Comparison of ENCODE assay signal across 12 mouse cellular contexts in the genomic region with DNA sequence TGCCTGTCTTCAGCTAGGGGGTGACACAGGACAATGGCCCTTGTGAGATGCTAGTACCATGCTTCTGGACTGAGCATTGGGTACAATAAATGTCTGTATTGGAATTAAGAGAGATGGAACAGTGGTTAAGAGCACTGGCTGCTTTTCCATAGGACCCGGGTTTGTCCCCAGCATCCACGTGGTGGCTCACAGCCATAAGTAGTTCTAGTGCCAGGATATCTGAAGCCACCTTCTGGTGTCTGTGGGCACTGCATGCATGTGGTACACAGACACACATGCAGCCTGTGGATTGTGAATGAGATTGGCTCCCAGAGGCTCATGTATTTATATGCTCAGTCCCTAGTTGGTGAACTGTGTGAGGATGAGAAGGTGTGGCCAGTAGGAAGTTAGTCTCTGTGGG. TPM values are rescaled to one million over a fixed set of nuclear protein-coding genes. Genes with fewer than 3 reads are reported as not detected.
DNase-seq lines count a peak whose midpoint lies in the region; ATAC-seq and TF ChIP-seq lines count a peak whose summit lies in the region.
"Had no signal": no experiment of that assay in that cellular context is flagged by ENCODE, and none has a peak within 500 bp of the region (broad histone marks: within the 10 kb centered on the region; RNA-seq: fewer than 3 reads in every experiment).

No protein-coding gene starts in this region.

- no peaks in the 10 kb centered on the region for H3K9me3 ChIP-seq in forebrain, embryonic 14.5 days (replicated peaks; ENCODE audit: control insufficient read depth, low read length)
- H3K9me3 ChIP-seq in forebrain, embryonic 11.5 days (ENCODE audit: control insufficient read depth, low read length): no peaks in the 10 kb centered on the region
- H3K9me3 ChIP-seq in lung, embryonic 14.5 days (ENCODE audit: low read depth, low read length): no peaks in the 10 kb centered on the region
- H3K9me3 ChIP-seq in hindbrain, embryonic 10.5 days: no peaks in the 10 kb centered on the region
- H3K9me3 ChIP-seq: forebrain, embryonic 10.5 days; lung, embryonic 15.5 days; stomach, embryonic 15.5 days had no signal

- no peak overlapping the region for H3K9ac ChIP-seq in forebrain, embryonic 14.5 days (ENCODE audit: low read length)
- H3K9ac ChIP-seq in forebrain, embryonic 11.5 days (ENCODE audit: low read length): no peak overlapping the region
- H3K9ac ChIP-seq in lung, embryonic 14.5 days: no peak overlapping the region
- H3K9ac ChIP-seq: lung, embryonic 15.5 days; stomach, embryonic 15.5 days had no signal

- H3K4me3 ChIP-seq in forebrain, embryonic 14.5 days (ENCODE audit: low read depth, low read length): no peak overlapping the region
- no peak overlapping the region for H3K4me3 ChIP-seq in forebrain, embryonic 11.5 days (ENCODE audit: low read depth, low read length)
- H3K4me3 ChIP-seq in lung, embryonic 14.5 days (ENCODE audit: low read depth, low read length): no peak overlapping the region
- no peak overlapping the region for H3K4me3 ChIP-seq in small intestine, adult 2 months (ENCODE audit: low read depth, low read length)
- no peak overlapping the region for H3K4me3 ChIP-seq in hindbrain, embryonic 10.5 days
- H3K4me3 ChIP-seq: forebrain, embryonic 10.5 days; lung, embryonic 15.5 days; stomach, embryonic 15.5 days had no signal

- DNase-seq in forebrain, embryonic 14.5 days (ENCODE audit: low spot score): peak; percentile 4
- no peak for DNase-seq in forebrain, embryonic 11.5 days (ENCODE audit: low spot score)
- peak; percentile 53 for DNase-seq in lung, embryonic 14.5 days
- DNase-seq in lung, adult 18-20 months: no peak
- peak; percentile 75 for DNase-seq in ZHBTc4 (ENCODE audit: low read depth, low spot score)
- DNase-seq in hindbrain, embryonic 10.5 days (ENCODE audit: low spot score): no peak
- DNase-seq: heart, postnatal 10 days had no signal

- no peak for TF ChIP-seq POLR2A in small intestine, adult 2 months (IDR thresholded peaks at IDR 0.05; ENCODE audit: low read depth, low read length)

- H3K4me2 ChIP-seq in forebrain, embryonic 14.5 days (ENCODE audit: low read length): no peak overlapping the region
- H3K4me2 ChIP-seq in forebrain, embryonic 11.5 days (ENCODE audit: low read depth, low read length, severe bottlenecking): no peak overlapping the region
- H3K4me2 ChIP-seq in lung, embryonic 14.5 days: no peak overlapping the region
- H3K4me2 ChIP-seq: lung, embryonic 15.5 days; stomach, embryonic 15.5 days had no signal

- TF ChIP-seq CTCF in lung, embryonic 14.5 days (IDR thresholded peaks at IDR 0.05; ENCODE audit: low read depth): peak; percentile 49
- peak; percentile 31; the same call in 1 of the 2 replicates for TF ChIP-seq CTCF in small intestine, adult 2 months (IDR thresholded peaks at IDR 0.05; ENCODE audit: extremely low read depth, insufficient read length, insufficient replicate concordance, low read depth, low read length)

- no peak overlapping the region for H3K27ac ChIP-seq in forebrain, embryonic 14.5 days (ENCODE audit: low read depth, low read length)
- no peak overlapping the region for H3K27ac ChIP-seq in forebrain, embryonic 11.5 days (ENCODE audit: low read depth, low read length)
- no peak overlapping the region for H3K27ac ChIP-seq in lung, embryonic 14.5 days (ENCODE audit: low read depth)
- H3K27ac ChIP-seq in small intestine, adult 2 months (ENCODE audit: insufficient read depth, low read depth, low read length): no peak overlapping the region
- no peak overlapping the region for H3K27ac ChIP-seq in hindbrain, embryonic 10.5 days
- H3K27ac ChIP-seq: forebrain, embryonic 10.5 days; lung, embryonic 15.5 days; stomach, embryonic 15.5 days had no signal

- ATAC-seq in forebrain, embryonic 14.5 days: no peak
- no peak for ATAC-seq in forebrain, embryonic 11.5 days (replicated peaks; ENCODE audit: low FRiP score)
- ATAC-seq in lung, embryonic 14.5 days (ENCODE audit: insufficient read depth): no peak
- no peak for ATAC-seq in inflammation-experienced regulatory T-cells, adult 6 months

- no peaks in the 10 kb centered on the region for H3K4me1 ChIP-seq in forebrain, embryonic 14.5 days (ENCODE audit: control insufficient read depth, insufficient read depth, low read length)
- H3K4me1 ChIP-seq in forebrain, embryonic 11.5 days (replicated peaks; ENCODE audit: control insufficient read depth, insufficient read depth, low read length): no peaks in the 10 kb centered on the region
- no peaks in the 10 kb centered on the region for H3K4me1 ChIP-seq in lung, embryonic 14.5 days (ENCODE audit: insufficient read depth)
- no peaks in the 10 kb centered on the region for H3K4me1 ChIP-seq in small intestine, adult 2 months (ENCODE audit: control insufficient read depth, insufficient read depth, insufficient read length, low read length)
- no peaks in the 10 kb centered on the region for H3K4me1 ChIP-seq in hindbrain, embryonic 10.5 days (replicated peaks)
- H3K4me1 ChIP-seq: forebrain, embryonic 10.5 days had no signal

- peaks cover 84% of the 10 kb centered on the region for H3K36me3 ChIP-seq in forebrain, embryonic 14.5 days (ENCODE audit: control insufficient read depth, insufficient read depth, low read length)
- H3K36me3 ChIP-seq in forebrain, embryonic 11.5 days (ENCODE audit: control insufficient read depth, insufficient read depth, low read length): peaks cover 11% of the 10 kb centered on the region
- H3K36me3 ChIP-seq in lung, embryonic 14.5 days (ENCODE audit: insufficient read depth): peaks cover 81% of the 10 kb centered on the region
- H3K36me3 ChIP-seq in small intestine, adult 2 months (ENCODE audit: control insufficient read depth, insufficient read depth, low read length): peaks cover 67% of the 10 kb centered on the region
- peaks cover 98% of the 10 kb centered on the region for H3K36me3 ChIP-seq in hindbrain, embryonic 10.5 days

- 86% methylated on average over 2 of the region's 2 CpGs for WGBS in forebrain, embryonic 14.5 days
- WGBS in forebrain, embryonic 11.5 days: 79% methylated on average over 2 of the region's 2 CpGs
- 84% methylated on average over 2 of the region's 2 CpGs for WGBS in lung, embryonic 14.5 days
- 86% methylated on average over 2 of the region's 2 CpGs for WGBS in small intestine, adult 2 months
- 82% methylated on average over 2 of the region's 2 CpGs for WGBS in hindbrain, embryonic 10.5 days

- no peaks in the 10 kb centered on the region for H3K27me3 ChIP-seq in forebrain, embryonic 14.5 days (replicated peaks; ENCODE audit: control insufficient read depth, insufficient read depth, low read length)
- H3K27me3 ChIP-seq in forebrain, embryonic 11.5 days (ENCODE audit: control insufficient read depth, insufficient read depth, low read length): no peaks in the 10 kb centered on the region
- no peaks in the 10 kb centered on the region for H3K27me3 ChIP-seq in lung, embryonic 14.5 days (ENCODE audit: insufficient read depth, low read length)
- H3K27me3 ChIP-seq in small intestine, adult 2 months (ENCODE audit: control insufficient read depth, insufficient read depth, low read length): no peaks in the 10 kb centered on the region
- no peaks in the 10 kb centered on the region for H3K27me3 ChIP-seq in hindbrain, embryonic 10.5 days (ENCODE audit: insufficient read depth, poor library complexity, severe bottlenecking)
- H3K27me3 ChIP-seq: lung, embryonic 15.5 days; stomach, embryonic 15.5 days had no signal

RNA-seq across cellular contexts. Expression of gene Wdr25, which starts 23.9 kb away (rescaled TPM):
- polyA plus RNA-seq in forebrain, embryonic 14.5 days (2014; fragmentation: Nextera tagmentation; extraction: Ambion mirVana): 3.5 and 3.7 TPM in 2 replicates
- 5.7 and 7.2 TPM in 2 replicates for polyA plus RNA-seq in forebrain, embryonic 11.5 days (2014; fragmentation: Nextera tagmentation; extraction: Ambion mirVana)
- 5.7 and 8.0 TPM in 2 replicates for polyA plus RNA-seq in lung, embryonic 14.5 days (2014; fragmentation: Nextera tagmentation; extraction: Ambion mirVana)
- 2.3 and 8.8 TPM in 2 replicates for polyA plus RNA-seq in small intestine, adult 2 months (2012; rRNA removed)
- 10 to 100 TPM in 1 of 3 experiments, 1 to 10 TPM in 2; 3.4 to 14.4 (median 6.0) TPM for polyA plus RNA-seq in inflammation-experienced regulatory T-cells, adult 6 months (2017; shearing (Covaris generic))
- polyA plus RNA-seq in hindbrain, embryonic 10.5 days (2016; fragmentation: Nextera tagmentation; extraction: Ambion mirVana): 9.0 and 10.4 TPM in 2 replicates

RNA-seq across cellular contexts. Expression of gene Wars, which starts 24.4 kb away (rescaled TPM):
- 101 and 113 TPM in 2 replicates for polyA plus RNA-seq in forebrain, embryonic 14.5 days (2014; fragmentation: Nextera tagmentation; extraction: Ambion mirVana)
- 140 and 142 TPM in 2 replicates for polyA plus RNA-seq in forebrain, embryonic 11.5 days (2014; fragmentation: Nextera tagmentation; extraction: Ambion mirVana)
- polyA plus RNA-seq in lung, embryonic 14.5 days (2014; fragmentation: Nextera tagmentation; extraction: Ambion mirVana): 94.9 and 101 TPM in 2 replicates
- 49.6 and 65.7 TPM in 2 replicates for polyA plus RNA-seq in small intestine, adult 2 months (2012; rRNA removed)
- 10 to 100 TPM; 47.8 to 53.4 (median 48.0) TPM for polyA plus RNA-seq in inflammation-experienced regulatory T-cells, adult 6 months (2017; shearing (Covaris generic))
- 142 and 143 TPM in 2 replicates for polyA plus RNA-seq in hindbrain, embryonic 10.5 days (2016; fragmentation: Nextera tagmentation; extraction: Ambion mirVana)

RNA-seq across cellular contexts. Expression of gene Slc25a47, which starts 33.7 kb away (rescaled TPM):
- polyA plus RNA-seq in forebrain, embryonic 14.5 days (2014; fragmentation: Nextera tagmentation; extraction: Ambion mirVana): 14.1 and 17.3 TPM in 2 replicates
- 10.0 and 12.2 TPM in 2 replicates for polyA plus RNA-seq in forebrain, embryonic 11.5 days (2014; fragmentation: Nextera tagmentation; extraction: Ambion mirVana)
- polyA plus RNA-seq in lung, embryonic 14.5 days (2014; fragmentation: Nextera tagmentation; extraction: Ambion mirVana): 11.9 and 12.6 TPM in 2 replicates
- 6.4 and 7.9 TPM in 2 replicates for polyA plus RNA-seq in small intestine, adult 2 months (2012; rRNA removed)
- 1 to 10 TPM in 1 of 3 experiments, under 1 TPM in 2; 0.83 to 1.0 (median 0.99) TPM for polyA plus RNA-seq in inflammation-experienced regulatory T-cells, adult 6 months (2017; shearing (Covaris generic))
- polyA plus RNA-seq in hindbrain, embryonic 10.5 days (2016; fragmentation: Nextera tagmentation; extraction: Ambion mirVana): 10.3 and 14.2 TPM in 2 replicates

RNA-seq across cellular contexts. Expression of gene Slc25a29, which starts 33.9 kb away (rescaled TPM):
- 21.7 and 23.4 TPM in 2 replicates for polyA plus RNA-seq in forebrain, embryonic 14.5 days (2014; fragmentation: Nextera tagmentation; extraction: Ambion mirVana)
- 13.8 and 14.6 TPM in 2 replicates for polyA plus RNA-seq in forebrain, embryonic 11.5 days (2014; fragmentation: Nextera tagmentation; extraction: Ambion mirVana)
- polyA plus RNA-seq in lung, embryonic 14.5 days (2014; fragmentation: Nextera tagmentation; extraction: Ambion mirVana): 8.7 and 9.0 TPM in 2 replicates
- polyA plus RNA-seq in small intestine, adult 2 months (2012; rRNA removed): 4.0 and 4.9 TPM in 2 replicates
- polyA plus RNA-seq in inflammation-experienced regulatory T-cells, adult 6 months (2017; shearing (Covaris generic)): 1 to 10 TPM; 1.4 to 4.3 (median 3.5) TPM
- 12.9 and 14.8 TPM in 2 replicates for polyA plus RNA-seq in hindbrain, embryonic 10.5 days (2016; fragmentation: Nextera tagmentation; extraction: Ambion mirVana)

Comparison
In these comparisons a context has a peak if more than half of its experiments do, and no peak if none do; other contexts are left out.
1. DNase-seq: peak in forebrain, embryonic 14.5 days (single experiment), lung, embryonic 14.5 days (single experiment) and ZHBTc4 (single experiment); none in forebrain, embryonic 11.5 days (single experiment), lung, adult 18-20 months (0 of 2) and hindbrain, embryonic 10.5 days (single experiment).